Mouse (Mus musculus) intestine, embryonic 15.5 days (tissue): ENCODE data around the gene Sgsm1. TPM values are rescaled to one million over a fixed set of nuclear protein-coding genes. Genes with fewer than 3 reads are reported as not detected.
"Not testable (repeated sequence)": the region's sequence is repeated elsewhere in the genome, so short reads cannot be mapped to it uniquely, and the experiment has no call there.

Source experiments
- ATAC-seq: fragments of 200-750 bp; cut with Nextera tagmentation; 2 replicates; pipeline ENCODE4 v1.8.0; 2017; ENCODE audit warnings: moderate TSS enrichment, moderate library complexity
- H3K27ac ChIP-seq: fragments of 300-500 bp; sonication (generic); 2 replicates; pipeline ENCODE4 v1.5.1; 2015; ENCODE audit warnings: mild to moderate bottlenecking, inconsistent platforms
- H3K27me3 ChIP-seq: fragments of 300-500 bp; sonication (generic); replicated peaks from 2 replicates; pipeline ENCODE4 v1.6.1; 2015; ENCODE audit warnings: inconsistent platforms
- H3K36me3 ChIP-seq: fragments of 300-500 bp; sonication (generic); 2 replicates; pipeline ENCODE4 v1.6.1; 2015; ENCODE audit warnings: inconsistent platforms
- H3K4me1 ChIP-seq: fragments of 300-500 bp; sonication (generic); replicated peaks from 2 replicates; pipeline ENCODE4 v1.6.1; 2015; ENCODE audit warnings: inconsistent platforms
- H3K4me2 ChIP-seq: fragments of 300-500 bp; sonication (generic); replicated peaks from 2 replicates; pipeline ENCODE4 v1.6.1; 2015; ENCODE audit warnings: mild to moderate bottlenecking, inconsistent platforms
- H3K4me3 ChIP-seq: fragments of 300-500 bp; sonication (generic); replicated peaks from 2 replicates; pipeline ENCODE4 v1.5.1; 2015; ENCODE audit warnings: inconsistent platforms
- H3K9ac ChIP-seq: fragments of 300-500 bp; sonication (generic); 2 replicates; pipeline ENCODE4 v1.6.1; 2015; ENCODE audit warnings: inconsistent platforms
- H3K9me3 ChIP-seq: fragments of 300-500 bp; sonication (generic); 2 replicates; pipeline ENCODE4 v1.6.1; 2016; ENCODE audit warnings: inconsistent platforms
- WGBS: fragments of 180-500 bp; shearing (Covaris S2); methylation state at CpG from one replicate; pipeline ENCODE4 v1.1.7; 2015; 5-methylcytosine and 5-hydroxymethylcytosine counted together
- polyA plus RNA-seq: library from polyadenylated mRNA; unstranded; fragments of >200 nt; fragmentation: Nextera tagmentation; extraction: Ambion mirVana; gene quantifications from 2 replicates; pipeline ENCODE4 v1.2.1, GENCODE M21; 2015

The Sgsm1 gene
- 9.6 and 11.3 TPM in 2 replicates for polyA plus RNA-seq

GRCm38 (mm10) chr5:113310377-113311003, at the start of gene Sgsm1:
Gene Sgsm1, minus strand, starts transcription at chr5:113310786.
- H3K9ac ChIP-seq = peak within 1 kb of the TSS; percentile 65
- peak; percentile 90 for ATAC-seq
- H3K4me1 ChIP-seq = peaks cover 13% of the 10 kb centered on the region
- peaks cover 2% of the 10 kb centered on the region; the same call in 1 of the 2 replicates for H3K27me3 ChIP-seq
- WGBS = 3% methylated on average over 53 of the region's 53 CpGs
- H3K4me3 ChIP-seq = peak within 1 kb of the TSS; percentile 63
- no peaks in the 10 kb centered on the region for H3K9me3 ChIP-seq
- no peaks in the 10 kb centered on the region for H3K36me3 ChIP-seq
- H3K27ac ChIP-seq = no peak within 1 kb of the TSS
- H3K4me2 ChIP-seq = peak within 1 kb of the TSS; percentile 87

- Histone ChIP-seq H3K36me3 (no peaks in the 10 kb centered on the region), H3K4me3 (no peak overlapping the region), H3K27me3 (peaks cover 4% of the 10 kb centered on the region; the same call in 1 of the 2 replicates), H3K4me2 (0 out of 2 replicates have a peak overlapping the region, but pooled peaks have one; percentile 14), H3K9ac (no peak overlapping the region), H3K4me1 (no peaks in the 10 kb centered on the region), H3K9me3 (no peaks in the 10 kb centered on the region), H3K27ac (no peak overlapping the region)
- 0 out of 2 replicates have a peak, but pooled peaks have one; percentile 19 for ATAC-seq
- 7% methylated on average over 11 of the region's 11 CpGs for WGBS
These were observed 48.2 kb upstream of the Sgsm1 start for GRCm38 (mm10) chr5:113358833-113359232.

- H3K4me2 ChIP-seq = no peak overlapping the region
- no peak overlapping the region for H3K4me3 ChIP-seq
- 44% methylated on average over 3 of the region's 3 CpGs for WGBS
- H3K27me3 ChIP-seq = peaks cover 4% of the 10 kb centered on the region; the same call in 1 of the 2 replicates
- H3K9me3 ChIP-seq = no peaks in the 10 kb centered on the region
- no peaks in the 10 kb centered on the region for H3K36me3 ChIP-seq
- H3K27ac ChIP-seq = no peak overlapping the region
- no peak for ATAC-seq
- no peak overlapping the region for H3K9ac ChIP-seq
- peaks cover 2% of the 10 kb centered on the region; the same call in 1 of the 2 replicates for H3K4me1 ChIP-seq
These were observed 47.1 kb upstream of the Sgsm1 start for GRCm38 (mm10) chr5:113357656-113358055.

- no peaks in the 10 kb centered on the region for H3K9me3 ChIP-seq
- H3K27ac ChIP-seq = no peak within 1 kb of the TSS
- H3K9ac ChIP-seq = no peak within 1 kb of the TSS
- WGBS = 55% methylated on average over 3 of the region's 6 CpGs
- H3K4me1 ChIP-seq = peaks cover 7% of the 10 kb centered on the region; the same call in 1 of the 2 replicates
- H3K27me3 ChIP-seq = peaks cover 4% of the 10 kb centered on the region; the same call in 1 of the 2 replicates
- no peak for ATAC-seq
- H3K36me3 ChIP-seq = no peaks in the 10 kb centered on the region
- H3K4me2 ChIP-seq = no peak within 1 kb of the TSS
- H3K4me3 ChIP-seq = no peak within 1 kb of the TSS
These were observed 46.6 kb upstream of the Sgsm1 start, which contains the start of gene Aym1 for GRCm38 (mm10) chr5:113357186-113357585. Gene Aym1, plus strand, starts transcription at chr5:113357294.

- H3K36me3 ChIP-seq = no peaks in the 10 kb centered on the region
- no peak overlapping the region for H3K9ac ChIP-seq
- peaks cover 8% of the 10 kb centered on the region; the same call in 1 of the 2 replicates for H3K4me1 ChIP-seq
- peak overlapping the region; percentile 38; the same call in 1 of the 2 replicates for H3K4me2 ChIP-seq
- H3K9me3 ChIP-seq = no peaks in the 10 kb centered on the region
- H3K27me3 ChIP-seq = peaks cover 8% of the 10 kb centered on the region; the same call in 1 of the 2 replicates
- no peak overlapping the region for H3K27ac ChIP-seq
- ATAC-seq = no peak
- WGBS = 51% methylated on average over 16 of the region's 16 CpGs
- no peak overlapping the region for H3K4me3 ChIP-seq
These were observed 43.7 kb upstream of the Sgsm1 start for GRCm38 (mm10) chr5:113354311-113354710.

GRCm38 (mm10) chr5:113352636-113353035, 42.0 kb upstream of the Sgsm1 start:
- H3K36me3 ChIP-seq = no peaks in the 10 kb centered on the region
- H3K27ac ChIP-seq = no peak overlapping the region
- WGBS = 61% methylated on average over 6 of the region's 6 CpGs
- H3K27me3 ChIP-seq = peaks cover 21% of the 10 kb centered on the region
- no peak overlapping the region for H3K9ac ChIP-seq
- no peaks in the 10 kb centered on the region for H3K9me3 ChIP-seq
- peaks cover 8% of the 10 kb centered on the region; the same call in 1 of the 2 replicates for H3K4me1 ChIP-seq
- H3K4me2 ChIP-seq = no peak overlapping the region
- no peak overlapping the region for H3K4me3 ChIP-seq
- ATAC-seq = peak; percentile 28; the same call in 1 of the 2 replicates

GRCm38 (mm10) chr5:113351768-113352167, 41.2 kb upstream of the Sgsm1 start:
- Histone ChIP-seq H3K27me3 (peaks cover 25% of the 10 kb centered on the region), H3K9me3 (no peaks in the 10 kb centered on the region), H3K4me1 (peaks cover 8% of the 10 kb centered on the region; the same call in 1 of the 2 replicates), H3K4me2 (no peak overlapping the region), H3K9ac (no peak overlapping the region), H3K27ac (no peak overlapping the region), H3K4me3 (no peak overlapping the region), H3K36me3 (no peaks in the 10 kb centered on the region)
- 89% methylated on average over 3 of the region's 3 CpGs for WGBS
- no peak for ATAC-seq

GRCm38 (mm10) chr5:113349810-113350209, 39.2 kb upstream of the Sgsm1 start:
- Histone ChIP-seq H3K4me1 (peaks cover 8% of the 10 kb centered on the region; the same call in 1 of the 2 replicates), H3K4me3 (no peak overlapping the region), H3K27me3 (peaks cover 43% of the 10 kb centered on the region), H3K4me2 (no peak overlapping the region), H3K36me3 (no peaks in the 10 kb centered on the region), H3K27ac (no peak overlapping the region), H3K9ac (no peak overlapping the region), H3K9me3 (no peaks in the 10 kb centered on the region)
- WGBS = 26% methylated on average over 7 of the region's 7 CpGs
- ATAC-seq = no peak

- no peak overlapping the region for H3K4me2 ChIP-seq
These were observed 38.6 kb upstream of the Sgsm1 start for GRCm38 (mm10) chr5:113349226-113349625.

GRCm38 (mm10) chr5:113348597-113348996, 38.0 kb upstream of the Sgsm1 start:
- WGBS = 18% methylated on average over 13 of the region's 13 CpGs
- Histone ChIP-seq H3K36me3 (no peaks in the 10 kb centered on the region), H3K4me1 (peaks cover 8% of the 10 kb centered on the region; the same call in 1 of the 2 replicates), H3K27me3 (peaks cover 53% of the 10 kb centered on the region), H3K9ac (no peak overlapping the region), H3K9me3 (no peaks in the 10 kb centered on the region), H3K4me3 (no peak overlapping the region), H3K27ac (no peak overlapping the region), H3K4me2 (no peak overlapping the region)
- ATAC-seq = no peak

More at GRCm38 (mm10) chr5:113349226-113349625, 38.6 kb upstream of the Sgsm1 start:
- Histone ChIP-seq H3K9me3 (no peaks in the 10 kb centered on the region), H3K36me3 (no peaks in the 10 kb centered on the region), H3K4me1 (peaks cover 8% of the 10 kb centered on the region; the same call in 1 of the 2 replicates), H3K27me3 (peaks cover 49% of the 10 kb centered on the region), H3K27ac (no peak overlapping the region), H3K9ac (no peak overlapping the region), H3K4me3 (no peak overlapping the region)
- no peak for ATAC-seq
- WGBS = 16% methylated on average over 7 of the region's 7 CpGs

GRCm38 (mm10) chr5:113347593-113347992, 37.0 kb upstream of the Sgsm1 start:
- Histone ChIP-seq H3K27ac (no peak overlapping the region), H3K9ac (no peak overlapping the region), H3K4me3 (no peak overlapping the region), H3K36me3 (no peaks in the 10 kb centered on the region), H3K4me2 (no peak overlapping the region), H3K27me3 (peaks cover 53% of the 10 kb centered on the region), H3K4me1 (peaks cover 5% of the 10 kb centered on the region; the same call in 1 of the 2 replicates), H3K9me3 (no peaks in the 10 kb centered on the region)
- WGBS = 39% methylated on average over 12 of the region's 12 CpGs
- no peak for ATAC-seq

GRCm38 (mm10) chr5:113346651-113347050, 36.1 kb upstream of the Sgsm1 start:
- not testable (repeated sequence) for H3K9ac ChIP-seq, H3K27ac ChIP-seq, H3K4me3 ChIP-seq, H3K36me3 ChIP-seq, H3K4me1 ChIP-seq, H3K9me3 ChIP-seq, ATAC-seq, H3K4me2 ChIP-seq
- peaks cover 53% of the 10 kb centered on the region for H3K27me3 ChIP-seq
- WGBS = 50% methylated on average over 6 of the region's 6 CpGs
